In genomic region chr16:45757421-45758078, GRCm38 (mm10) we compare ENCODE assay signal across 8 mouse cellular contexts. TPM values are rescaled to one million over a fixed set of nuclear protein-coding genes. Genes with fewer than 3 reads are reported as not detected.
DNase-seq lines count a peak whose midpoint lies in the region; ATAC-seq and TF ChIP-seq lines count a peak whose summit lies in the region.

No protein-coding gene starts in this region.

- no peaks in the 10 kb centered on the region for H3K27me3 ChIP-seq in midbrain, embryonic 15.5 days (replicated peaks)
- H3K27me3 ChIP-seq in midbrain, postnatal 0 days (ENCODE audit: insufficient read depth, low read length), result no peaks in the 10 kb centered on the region
- H3K27me3 ChIP-seq in heart, embryonic 13.5 days (replicated peaks), result no peaks in the 10 kb centered on the region
- no peaks in the 10 kb centered on the region for H3K27me3 ChIP-seq in kidney, postnatal 0 days (ENCODE audit: insufficient read depth, low read length)

- peak; percentile 56 for ATAC-seq in midbrain, embryonic 15.5 days (replicated peaks)
- ATAC-seq in midbrain, postnatal 0 days (ENCODE audit: low FRiP score), result no peak
- no peak for ATAC-seq in heart, embryonic 13.5 days (ENCODE audit: extremely low read depth, insufficient number of reproducible peaks, low FRiP score, low TSS enrichment)
- peak; percentile 46; the same call in 1 of the 2 replicates for ATAC-seq in kidney, postnatal 0 days (replicated peaks; ENCODE audit: low FRiP score, low read depth)

- no peaks in the 10 kb centered on the region for H3K9me3 ChIP-seq in midbrain, embryonic 15.5 days
- no peaks in the 10 kb centered on the region for H3K9me3 ChIP-seq in midbrain, postnatal 0 days (ENCODE audit: low read length)
- H3K9me3 ChIP-seq in heart, embryonic 13.5 days, result no peaks in the 10 kb centered on the region
- H3K9me3 ChIP-seq in kidney, postnatal 0 days (replicated peaks; ENCODE audit: low read length), result no peaks in the 10 kb centered on the region

- TF ChIP-seq CTCF in midbrain, postnatal 0 days (IDR thresholded peaks at IDR 0.05), result no peak
- no peak for TF ChIP-seq CTCF in kidney, postnatal 0 days (IDR thresholded peaks at IDR 0.05; ENCODE audit: low read depth)

- no peaks in the 10 kb centered on the region for H3K36me3 ChIP-seq in midbrain, embryonic 15.5 days (replicated peaks)
- H3K36me3 ChIP-seq in midbrain, postnatal 0 days (ENCODE audit: insufficient read depth, low read length), result no peaks in the 10 kb centered on the region
- peaks cover 57% of the 10 kb centered on the region for H3K36me3 ChIP-seq in heart, embryonic 13.5 days
- H3K36me3 ChIP-seq in kidney, postnatal 0 days (ENCODE audit: insufficient read depth, low read length), result peaks cover 28% of the 10 kb centered on the region

- 88% methylated on average over 12 of the region's 12 CpGs for WGBS in midbrain, embryonic 15.5 days
- whole genome bisulfite sequencing in midbrain, postnatal 0 days, result 86% methylated on average over 12 of the region's 12 CpGs
- WGBS in heart, embryonic 13.5 days, result 60% methylated on average over 12 of the region's 12 CpGs
- 71% methylated on average over 12 of the region's 12 CpGs for WGBS in kidney, postnatal 0 days

- no peaks in the 10 kb centered on the region for H3K4me1 ChIP-seq in midbrain, embryonic 15.5 days
- no peaks in the 10 kb centered on the region for H3K4me1 ChIP-seq in midbrain, postnatal 0 days (ENCODE audit: insufficient read depth, low read length)
- H3K4me1 ChIP-seq in heart, embryonic 13.5 days, result peaks cover 4% of the 10 kb centered on the region; the same call in 1 of the 2 replicates
- no peaks in the 10 kb centered on the region for H3K4me1 ChIP-seq in kidney, postnatal 0 days (replicated peaks; ENCODE audit: insufficient read depth, low read length)

- H3K9ac ChIP-seq in midbrain, embryonic 15.5 days, result no peak overlapping the region
- no peak overlapping the region for H3K9ac ChIP-seq in midbrain, postnatal 0 days (replicated peaks; ENCODE audit: low read length, poor library complexity, severe bottlenecking)
- H3K9ac ChIP-seq in heart, embryonic 13.5 days, result no peak overlapping the region
- H3K9ac ChIP-seq in kidney, postnatal 0 days (ENCODE audit: low read depth, low read length), result no peak overlapping the region

- H3K4me3 ChIP-seq in midbrain, embryonic 15.5 days, result no peak overlapping the region
- no peak overlapping the region for H3K4me3 ChIP-seq in midbrain, postnatal 0 days (ENCODE audit: low read depth, low read length)
- no peak overlapping the region for H3K4me3 ChIP-seq in heart, embryonic 13.5 days
- no peak overlapping the region for H3K4me3 ChIP-seq in kidney, postnatal 0 days (replicated peaks; ENCODE audit: low read depth, low read length)

- H3K27ac ChIP-seq in midbrain, embryonic 15.5 days, result no peak overlapping the region
- H3K27ac ChIP-seq in midbrain, postnatal 0 days (ENCODE audit: low read depth, low read length), result no peak overlapping the region
- H3K27ac ChIP-seq in heart, embryonic 13.5 days (replicated peaks), result peak overlapping the region; percentile 80
- H3K27ac ChIP-seq in kidney, postnatal 0 days, result peak overlapping the region; percentile 81

- H3K4me2 ChIP-seq in midbrain, embryonic 15.5 days, result no peak overlapping the region
- H3K4me2 ChIP-seq in midbrain, postnatal 0 days (ENCODE audit: low read depth, low read length, poor library complexity, severe bottlenecking), result no peak overlapping the region
- no peak overlapping the region for H3K4me2 ChIP-seq in heart, embryonic 13.5 days
- no peak overlapping the region for H3K4me2 ChIP-seq in kidney, postnatal 0 days (ENCODE audit: low read length)

- no peak for DNase-seq in midbrain, postnatal 0 days (ENCODE audit: low spot score)
- peak; percentile 71 for DNase-seq in kidney, postnatal 0 days (ENCODE audit: low spot score)
- peak; percentile 55 to 72 for DNase-seq in lung, postnatal 4 days
- DNase-seq in T-cell, adult 2 months (ENCODE audit: low spot score), result no peak
- no peak for DNase-seq in right cerebral cortex, postnatal 10 days (ENCODE audit: low spot score in 2 of 2)
- DNase-seq in cerebellum, postnatal 36 days, result no peak

RNA-seq across cellular contexts. Expression of gene Abhd10, which starts 14.8 kb away (rescaled TPM):
- polyA plus RNA-seq in midbrain, embryonic 15.5 days (2015; fragmentation: Nextera tagmentation; extraction: Ambion mirVana), result 42.0 and 43.7 TPM in 2 replicates
- total RNA-seq in midbrain, postnatal 0 days (2014; rRNA removed), result 21.5 and 24.2 TPM in 2 replicates
- 34.2 and 38.5 TPM in 2 replicates for polyA plus RNA-seq in midbrain, postnatal 0 days (2015; fragmentation: Nextera tagmentation; extraction: Ambion mirVana)
- polyA plus RNA-seq in heart, embryonic 13.5 days (2015; fragmentation: Nextera tagmentation; extraction: Ambion mirVana), result 27.6 and 29.3 TPM in 2 replicates
- polyA plus RNA-seq in kidney, postnatal 0 days (2015; fragmentation: Nextera tagmentation; extraction: Ambion mirVana), result 35.5 and 38.0 TPM in 2 replicates

RNA-seq across cellular contexts. Expression of gene Tagln3, which starts 33.1 kb away (rescaled TPM):
- polyA plus RNA-seq in midbrain, embryonic 15.5 days (2015; fragmentation: Nextera tagmentation; extraction: Ambion mirVana), result 390 and 409 TPM in 2 replicates
- 141 TPM in 2 replicates for total RNA-seq in midbrain, postnatal 0 days (2014; rRNA removed)
- polyA plus RNA-seq in midbrain, postnatal 0 days (2015; fragmentation: Nextera tagmentation; extraction: Ambion mirVana), result 221 and 222 TPM in 2 replicates
- 6.6 and 6.7 TPM in 2 replicates for polyA plus RNA-seq in heart, embryonic 13.5 days (2015; fragmentation: Nextera tagmentation; extraction: Ambion mirVana)
- 1.9 and 2.6 TPM in 2 replicates for polyA plus RNA-seq in kidney, postnatal 0 days (2015; fragmentation: Nextera tagmentation; extraction: Ambion mirVana)

Comparison
In these comparisons a context has a peak if more than half of its experiments do, and no peak if none do; other contexts are left out.
1. ATAC-seq: peak in midbrain, embryonic 15.5 days (single experiment) and kidney, postnatal 0 days (single experiment); none in midbrain, postnatal 0 days (single experiment) and heart, embryonic 13.5 days (single experiment).
2. H3K27ac ChIP-seq: peak in heart, embryonic 13.5 days (single experiment) and kidney, postnatal 0 days (single experiment); none in midbrain, embryonic 15.5 days (single experiment) and midbrain, postnatal 0 days (single experiment).
3. DNase-seq: peak in kidney, postnatal 0 days (single experiment) and lung, postnatal 4 days (2 of 2); none in midbrain, postnatal 0 days (single experiment), T-cell, adult 2 months (single experiment), right cerebral cortex, postnatal 10 days (0 of 2) and cerebellum, postnatal 36 days (0 of 2).
4. RNA of gene Tagln3, which starts 33.1 kb away (polyA plus RNA-seq): 390 to 409 TPM in midbrain, embryonic 15.5 days and 221 to 222 TPM in midbrain, postnatal 0 days; 6.6 to 6.7 TPM in heart, embryonic 13.5 days and 1.9 to 2.6 TPM in kidney, postnatal 0 days; every median in the first group is over 10 times any median in the second.